Mouse (Mus musculus) kidney, postnatal 0 days (tissue): ENCODE data around the gene Col20a1. TPM values are rescaled to one million over a fixed set of nuclear protein-coding genes. Genes with fewer than 3 reads are reported as not detected.
A peak's percentile ranks its signal among the peaks of the same experiment; 100 is the strongest.

Experiments used
- ATAC-seq: fragments of 200-750 bp; cut with Nextera tagmentation; replicated peaks from 2 replicates; pipeline ENCODE4 v1.8.0; 2017; ENCODE audit warnings: low read depth, moderate number of reproducible peaks, moderate TSS enrichment, moderate library complexity; ENCODE audit not compliant: low FRiP score
- DNase-seq: peaks from one replicate; pipeline ENCODE4 v3.0.0-alpha.2; 2016; ENCODE audit warnings: low spot score
- H3K27ac ChIP-seq: fragments of 300-500 bp; sonication (generic); 2 replicates; pipeline ENCODE4 v1.5.1; 2014; ENCODE audit warnings: mild to moderate bottlenecking
- H3K27me3 ChIP-seq: fragments of 300-500 bp; sonication (generic); 2 replicates; pipeline ENCODE4 v1.6.1; 2014; ENCODE audit warnings: low read length, mixed read lengths; ENCODE audit not compliant: insufficient read depth
- H3K36me3 ChIP-seq: fragments of 300-500 bp; sonication (generic); 2 replicates; pipeline ENCODE4 v1.6.1; 2014; ENCODE audit warnings: low read length, mixed read lengths; ENCODE audit not compliant: insufficient read depth
- H3K4me1 ChIP-seq: fragments of 300-500 bp; sonication (generic); replicated peaks from 2 replicates; pipeline ENCODE4 v1.6.1; 2014; ENCODE audit warnings: antibody characterized with exemption, low read length, mixed read lengths; ENCODE audit not compliant: insufficient read depth
- H3K4me2 ChIP-seq: fragments of 300-500 bp; sonication (generic); 2 replicates; pipeline ENCODE4 v1.6.1; 2014; ENCODE audit warnings: mild to moderate bottlenecking, low read length, moderate library complexity, mixed read lengths
- H3K4me3 ChIP-seq: fragments of 300-500 bp; sonication (generic); replicated peaks from 2 replicates; pipeline ENCODE4 v1.5.1; 2014; ENCODE audit warnings: low read depth, low read length
- H3K9ac ChIP-seq: fragments of 300-500 bp; sonication (generic); 2 replicates; pipeline ENCODE4 v1.6.1; 2014; ENCODE audit warnings: low read depth, low read length
- H3K9me3 ChIP-seq: fragments of 300-500 bp; sonication (generic); replicated peaks from 2 replicates; pipeline ENCODE4 v1.6.1; 2016; ENCODE audit warnings: low read length, inconsistent platforms, mixed read lengths
- CTCF ChIP-seq: IDR thresholded peaks from 2 replicates; pipeline ENCODE4 v1.5.1; 2016; ENCODE audit warnings: antibody characterized with exemption, low read depth, mild to moderate bottlenecking, moderate library complexity
- WGBS: fragments of 180-500 bp; shearing (Covaris S2); extraction: QIAGEN DNeasy Blood & Tissue Kit; methylation state at CpG from one replicate; pipeline ENCODE4 v1.1.7; 2014; 5-methylcytosine and 5-hydroxymethylcytosine counted together
- polyA plus RNA-seq: library from polyadenylated mRNA; unstranded; fragments of >200 nt; fragmentation: Nextera tagmentation; extraction: Ambion mirVana; gene quantifications from 2 replicates; pipeline ENCODE4 v1.2.1, GENCODE M21; 2015

Gene Col20a1
- polyA plus RNA-seq, 1 experiment from 2014 or later, result 0.34 TPM

- Histone ChIP-seq H3K27ac (no peak overlapping the region), H3K4me2 (no peak overlapping the region), H3K4me3 (no peak overlapping the region), H3K36me3 (no peaks in the 10 kb centered on the region), H3K9ac (no peak overlapping the region), H3K4me1 (0 out of 2 replicates have a peak, but pooled peaks cover 4% of the 10 kb centered on the region), H3K9me3 (no peaks in the 10 kb centered on the region), H3K27me3 (0 out of 2 replicates have a peak, but pooled peaks cover 4% of the 10 kb centered on the region)
- DNase-seq (peak; percentile 21), ATAC-seq (no peak)
- TF ChIP-seq CTCF, result no peak
- WGBS, result 53% methylated on average over 7 of the region's 7 CpGs
Measured at GRCm38 (mm10) chr2:181048252-181048945, 62.1 kb downstream of the Col20a1 start.

- Histone ChIP-seq H3K27ac (no peak overlapping the region), H3K4me1 (no peaks in the 10 kb centered on the region), H3K4me3 (no peak overlapping the region), H3K9ac (no peak overlapping the region), H3K4me2 (no peak overlapping the region), H3K27me3 (0 out of 2 replicates have a peak, but pooled peaks cover 4% of the 10 kb centered on the region), H3K36me3 (no peaks in the 10 kb centered on the region), H3K9me3 (no peaks in the 10 kb centered on the region)
- DNase-seq, result no peak
- TF ChIP-seq CTCF, result no peak
- WGBS, result 69% methylated on average over 9 of the region's 9 CpGs
- ATAC-seq, result no peak
Measured at GRCm38 (mm10) chr2:181048986-181049385, 62.7 kb downstream of the Col20a1 start.

- ATAC-seq (no peak), DNase-seq (no peak)
- no peak overlapping the region for H3K4me3 ChIP-seq
- H3K27me3 ChIP-seq, result 0 out of 2 replicates have a peak, but pooled peaks cover 4% of the 10 kb centered on the region
- H3K9ac ChIP-seq, result no peak overlapping the region
- H3K4me1 ChIP-seq, result no peaks in the 10 kb centered on the region
- WGBS, result 89% methylated on average over 1 of the region's 1 CpGs
- no peak overlapping the region for H3K27ac ChIP-seq
- TF ChIP-seq CTCF, result no peak
- H3K36me3 ChIP-seq, result no peaks in the 10 kb centered on the region
- no peak overlapping the region for H3K4me2 ChIP-seq
- H3K9me3 ChIP-seq, result no peaks in the 10 kb centered on the region
Measured at GRCm38 (mm10) chr2:181052171-181052570, 65.8 kb downstream of the Col20a1 start.

- no peaks in the 10 kb centered on the region for H3K4me1 ChIP-seq
- H3K27me3 ChIP-seq, result no peaks in the 10 kb centered on the region
- no peaks in the 10 kb centered on the region for H3K36me3 ChIP-seq
- no peak overlapping the region for H3K4me2 ChIP-seq
- no peaks in the 10 kb centered on the region for H3K9me3 ChIP-seq
- 28% methylated on average over 8 of the region's 8 CpGs for WGBS
- no peak overlapping the region for H3K27ac ChIP-seq
- no peak for TF ChIP-seq CTCF
- no peak overlapping the region for H3K4me3 ChIP-seq
- ATAC-seq (no peak), DNase-seq (no peak)
- H3K9ac ChIP-seq, result no peak overlapping the region
Measured at GRCm38 (mm10) chr2:181057341-181057740, 71.0 kb downstream of the Col20a1 start.

GRCm38 (mm10) chr2:181058193-181058592 lies 71.9 kb downstream of the Col20a1 start:
- ATAC-seq, result no peak
- 23% methylated on average over 3 of the region's 3 CpGs for WGBS
- TF ChIP-seq CTCF, result no peak
- Histone ChIP-seq H3K4me2 (no peak overlapping the region), H3K4me3 (no peak overlapping the region), H3K9ac (no peak overlapping the region), H3K4me1 (no peaks in the 10 kb centered on the region), H3K36me3 (no peaks in the 10 kb centered on the region), H3K27ac (no peak overlapping the region), H3K27me3 (no peaks in the 10 kb centered on the region), H3K9me3 (no peaks in the 10 kb centered on the region)
- DNase-seq, result no peak

- H3K36me3 ChIP-seq, result no peaks in the 10 kb centered on the region
- H3K9me3 ChIP-seq, result no peaks in the 10 kb centered on the region
- H3K9ac ChIP-seq, result no peak overlapping the region
- peak; percentile 97 for TF ChIP-seq CTCF
- H3K27ac ChIP-seq, result no peak overlapping the region
- no peak overlapping the region for H3K4me3 ChIP-seq
- 13% methylated on average over 5 of the region's 5 CpGs for WGBS
- no peak overlapping the region for H3K4me2 ChIP-seq
- H3K27me3 ChIP-seq, result no peaks in the 10 kb centered on the region
- peak; percentile 77 for DNase-seq
- no peaks in the 10 kb centered on the region for H3K4me1 ChIP-seq
- ATAC-seq, result no peak; the same call in 1 of the 2 replicates
Measured at GRCm38 (mm10) chr2:181060127-181060526, 73.8 kb downstream of the Col20a1 start.
